Mouse (Mus musculus) MEL (cell line): ENCODE data around the gene Ltbp2. TPM values are rescaled to one million over a fixed set of nuclear protein-coding genes. Genes with fewer than 3 reads are reported as not detected.

Experiments
- DNase-seq: peaks from one replicate; pipeline ENCODE4 v3.0.0; 2011; ENCODE audit warnings: low read depth, low spot score
- H3K27ac ChIP-seq: 2 replicates; pipeline ENCODE4 v1.5.1; 2012; ENCODE audit warnings: low read depth, mild to moderate bottlenecking, control low read depth, low read length, moderate library complexity; ENCODE audit not compliant: control insufficient read depth
- H3K27me3 ChIP-seq, 2 experiments: fragments of 150-350 bp in 1 of 2; sonication (generic) in 1 of 2; 2 replicates each; pipeline ENCODE4 v1.6.1; 2012; ENCODE audit warnings: low read length in 2 of 2, mild to moderate bottlenecking in 2 of 2, improper control_type of control experiment in 1 of 2, moderate library complexity in 1 of 2; ENCODE audit not compliant: insufficient read depth in 2 of 2, control insufficient read depth in 1 of 2
- H3K36me3 ChIP-seq, 2 experiments: 2 replicates each; pipeline ENCODE4 v1.6.1; 2012 to 2014; ENCODE audit warnings: low read length in 2 of 2, improper control_type of control experiment in 1 of 2, inconsistent platforms in 1 of 2, mild to moderate bottlenecking in 1 of 2; ENCODE audit not compliant: insufficient read depth in 2 of 2, control insufficient read depth in 1 of 2
- H3K4me1 ChIP-seq, 2 experiments: fragments of 150-350 bp in 1 of 2; sonication (generic) in 1 of 2; 2 replicates each; pipeline ENCODE4 v1.6.1; 2012; ENCODE audit warnings: low read length in 2 of 2, improper control_type of control experiment in 1 of 2, mild to moderate bottlenecking in 1 of 2; ENCODE audit not compliant: insufficient read depth in 2 of 2, control insufficient read depth in 1 of 2
- H3K4me3 ChIP-seq, 2 experiments: fragments of 150-350 bp in 1 of 2; sonication (generic) in 1 of 2; 2 replicates each; pipeline ENCODE4 v1.5.1; 2012; ENCODE audit warnings: low read depth in 2 of 2, low read length in 2 of 2, mild to moderate bottlenecking in 2 of 2, moderate library complexity in 2 of 2, control low read depth in 1 of 2, improper control_type of control experiment in 1 of 2; ENCODE audit not compliant: control insufficient read depth in 1 of 2, insufficient read depth in 1 of 2
- H3K79me2 ChIP-seq: 2 replicates; pipeline ENCODE4 v1.6.1; 2012; ENCODE audit warnings: mild to moderate bottlenecking, low read length, moderate library complexity; ENCODE audit not compliant: control insufficient read depth, poor library complexity, insufficient read depth
- H3K9ac ChIP-seq: 2 replicates; pipeline ENCODE4 v1.6.1; 2012; ENCODE audit warnings: low read depth, mild to moderate bottlenecking, control low read depth, low read length, moderate library complexity; ENCODE audit not compliant: control insufficient read depth, poor library complexity, severe bottlenecking
- H3K9me3 ChIP-seq: fragments of 150-350 bp; sonication (generic); replicated peaks from 2 replicates; pipeline ENCODE4 v1.6.1; 2012; ENCODE audit warnings: mild to moderate bottlenecking, low read length, improper control_type of control experiment, moderate library complexity; ENCODE audit not compliant: insufficient read depth
- BHLHE40 ChIP-seq: IDR thresholded peaks from 2 replicates; pipeline ENCODE4 v1.6.1; 2012; ENCODE audit warnings: low read depth, mild to moderate bottlenecking, inconsistent platforms, low read length, improper control_type of control experiment, borderline replicate concordance
- CTCF ChIP-seq, 3 experiments: IDR thresholded peaks in 2 of 3; conservative IDR thresholded peaks in 1 of 3; 2 replicates each; pipeline ENCODE4 v1.5.1; 2011 to 2012; ENCODE audit warnings: low read length in 3 of 3, low read depth in 2 of 3, mild to moderate bottlenecking in 2 of 3, improper control_type of control experiment in 1 of 3, inconsistent platforms in 1 of 3, mixed read lengths in 1 of 3, moderate library complexity in 1 of 3; ENCODE audit not compliant: control insufficient read depth in 1 of 3, insufficient read depth in 1 of 3, poor library complexity in 1 of 3, severe bottlenecking in 1 of 3
- EP300 ChIP-seq, 2 experiments: IDR thresholded peaks; 2 replicates each; pipeline ENCODE4 v1.6.1; 2011; ENCODE audit warnings: improper control_type of control experiment in 2 of 2, low read length in 2 of 2, low read depth in 1 of 2, mild to moderate bottlenecking in 1 of 2
- ETS1 ChIP-seq: IDR thresholded peaks from 2 replicates; pipeline ENCODE4 v1.6.1; 2012; ENCODE audit warnings: low read depth, mild to moderate bottlenecking, inconsistent platforms, low read length, improper control_type of control experiment, moderate library complexity
- GABPA ChIP-seq: IDR thresholded peaks from 2 replicates; pipeline ENCODE4 v1.6.1; 2012; ENCODE audit warnings: low read depth, mild to moderate bottlenecking, inconsistent platforms, low read length, improper control_type of control experiment, moderate library complexity
- GATA1 ChIP-seq: IDR thresholded peaks from 2 replicates; pipeline ENCODE4 v1.6.1; 2011; ENCODE audit warnings: low read depth, low read length, improper control_type of control experiment
- JUND ChIP-seq: IDR thresholded peaks from 2 replicates; pipeline ENCODE4 v1.6.1; 2011; ENCODE audit warnings: low read depth, mild to moderate bottlenecking, improper control_type of control experiment, low read length
- MAX ChIP-seq: IDR thresholded peaks from 2 replicates; pipeline ENCODE4 v1.6.1; 2011; ENCODE audit warnings: low read length, improper control_type of control experiment
- MAZ ChIP-seq: IDR thresholded peaks from 2 replicates; pipeline ENCODE4 v1.6.1; 2012; ENCODE audit warnings: low read depth, mild to moderate bottlenecking, inconsistent platforms, low read length, improper control_type of control experiment
- MEF2A ChIP-seq: IDR thresholded peaks from 2 replicates; pipeline ENCODE4 v1.6.1; 2014; ENCODE audit warnings: low read depth, mild to moderate bottlenecking, inconsistent platforms, low read length, improper control_type of control experiment; ENCODE audit not compliant: poor library complexity, insufficient replicate concordance, severe bottlenecking; ENCODE audit errors: extremely low read depth
- MXI1 ChIP-seq: IDR thresholded peaks from 2 replicates; pipeline ENCODE4 v1.6.1; 2011; ENCODE audit warnings: mild to moderate bottlenecking, low read depth, low read length, improper control_type of control experiment
- MYB ChIP-seq: IDR thresholded peaks from 2 replicates; pipeline ENCODE4 v1.6.1; 2011; ENCODE audit warnings: mild to moderate bottlenecking, low read depth, low read length, improper control_type of control experiment
- MYC ChIP-seq: IDR thresholded peaks from 2 replicates; pipeline ENCODE4 v1.6.1; 2011; ENCODE audit warnings: low read depth, mild to moderate bottlenecking, low read length, improper control_type of control experiment, moderate library complexity
- NELFE ChIP-seq: IDR thresholded peaks from 2 replicates; pipeline ENCODE4 v1.6.1; 2011; ENCODE audit warnings: low read depth, low read length, improper control_type of control experiment
- POLR2AphosphoS2 ChIP-seq: IDR thresholded peaks from 2 replicates; pipeline ENCODE4 v1.6.1; 2011; ENCODE audit warnings: low read length, improper control_type of control experiment
- POLR2AphosphoS5 ChIP-seq: IDR thresholded peaks from 2 replicates; pipeline ENCODE4 v1.6.1; 2012; ENCODE audit warnings: low read depth, borderline replicate concordance, mild to moderate bottlenecking, inconsistent platforms, low read length, moderate library complexity, mixed read lengths
- RAD21 ChIP-seq: IDR thresholded peaks from 2 replicates; pipeline ENCODE4 v1.6.1; 2011; ENCODE audit warnings: mild to moderate bottlenecking, low read depth, low read length, improper control_type of control experiment
- RCOR1 ChIP-seq: IDR thresholded peaks from 2 replicates; pipeline ENCODE4 v1.6.1; 2012; ENCODE audit warnings: low read depth, mild to moderate bottlenecking, inconsistent platforms, low read length, improper control_type of control experiment
- SIN3A ChIP-seq: IDR thresholded peaks from 2 replicates; pipeline ENCODE4 v1.6.1; 2012; ENCODE audit warnings: low read length, improper control_type of control experiment, inconsistent platforms
- SMC3 ChIP-seq: IDR thresholded peaks from 2 replicates; pipeline ENCODE4 v1.6.1; 2011; ENCODE audit warnings: low read depth, low read length, improper control_type of control experiment
- UBTF ChIP-seq: IDR thresholded peaks from 2 replicates; pipeline ENCODE4 v1.6.1; 2012; ENCODE audit warnings: low read depth, mild to moderate bottlenecking, inconsistent platforms, low read length, improper control_type of control experiment, moderate library complexity, borderline replicate concordance; ENCODE audit not compliant: insufficient read depth
- USF1 ChIP-seq: IDR thresholded peaks from 2 replicates; pipeline ENCODE4 v1.6.1; 2014; ENCODE audit warnings: low read depth, mild to moderate bottlenecking, inconsistent platforms, low read length, improper control_type of control experiment, moderate library complexity
- ZMIZ1 ChIP-seq: IDR thresholded peaks from 2 replicates; pipeline ENCODE4 v1.6.1; 2012; ENCODE audit warnings: low read depth, mild to moderate bottlenecking, inconsistent platforms, low read length, improper control_type of control experiment, moderate library complexity
- polyA plus RNA-seq, 2 experiments: library from polyadenylated mRNA; stranded (reverse) in 1 of 2; unstranded in 1 of 2; fragments of >175 nt in 1 of 2; fragments of >200 nt in 1 of 2; gene quantifications; 2 replicates each; pipeline versions ENCODE4 v1.2.1 to v1.2.4; 2012; ENCODE audit warnings: low replicate concordance in 2 of 2, low read depth in 1 of 2; ENCODE audit not compliant: insufficient read length in 2 of 2, insufficient read depth in 1 of 2, missing spikeins in 1 of 2
- total RNA-seq: library from RNA; depleted of rRNA; stranded (reverse); fragments of 300-350 nt; gene quantifications from 2 replicates; pipeline ENCODE4 v1.2.3, GENCODE M21; 2012

Ltbp2 gene
- total and polyA plus RNA-seq, 3 experiments: 0.01 to 0.08 TPM; not detected in 1

- no peak for TF ChIP-seq BHLHE40
- no peak for TF ChIP-seq ETS1
- peak; percentile 89 for TF ChIP-seq SIN3A
- TF ChIP-seq RAD21: peak; percentile 85
- peak; percentile 64; the same call in 1 of the 2 replicates for TF ChIP-seq MAZ
- peak; percentile 96 for TF ChIP-seq MXI1
- TF ChIP-seq ZMIZ1: 0 out of 2 replicates have a peak, but pooled peaks have one; percentile 54
- TF ChIP-seq JUND: no peak
- no peak for TF ChIP-seq POLR2AphosphoS5
- TF ChIP-seq MAX: peak; percentile 74
- TF ChIP-seq SMC3: peak; percentile 80
- no peak for TF ChIP-seq UBTF
- TF ChIP-seq MYC: peak; percentile 85
- TF ChIP-seq GABPA: no peak
- TF ChIP-seq NELFE: peak; percentile 22; the same call in 1 of the 2 replicates
Observed at GRCm38 (mm10) chr12:84784604-84785381, 91.5 kb downstream of the Ltbp2 start (continued).

GRCm38 (mm10) chr12:84776229-84776628 is 100.1 kb downstream of the Ltbp2 start:
- H3K4me3 ChIP-seq: no peak overlapping the region
- H3K27ac ChIP-seq: no peak overlapping the region
- H3K9ac ChIP-seq: no peak overlapping the region
- no peaks in the 10 kb centered on the region for H3K9me3 ChIP-seq
- H3K79me2 ChIP-seq: peaks cover 14% of the 10 kb centered on the region
- peak; percentile 57 for DNase-seq
- no peaks in the 10 kb centered on the region for H3K27me3 ChIP-seq
- peaks cover 15 to 17% of the 10 kb centered on the region in 2 experiments for H3K4me1 ChIP-seq
- peaks cover 2 to 26% of the 10 kb centered on the region in 2 experiments; a peak in 3 of 4 replicates for H3K36me3 ChIP-seq
- TF ChIP-seq POLR2AphosphoS2 (no peak), CTCF (IDR thresholded peaks at IDR 0.05 in 2 of 3, conservative IDR thresholded peaks at IDR 0.05 in 1 of 3; ENCODE audit: control insufficient read depth in 1 of 3, insufficient read depth in 1 of 3, low read depth in 2 of 3, low read length in 3 of 3, poor library complexity in 1 of 3, severe bottlenecking in 1 of 3) (no peak), MXI1 (no peak), MAZ (no peak), JUND (no peak), USF1 (no peak), EP300 (IDR thresholded peaks at IDR 0.05; ENCODE audit: low read depth in 1 of 2, low read length in 2 of 2) (peak in 1 of 2 experiments; percentile 39; a peak in 1 of 4 replicates), MYC (0 out of 2 replicates have a peak, but pooled peaks have one; percentile 25), MEF2A (no peak), GATA1 (0 out of 2 replicates have a peak, but pooled peaks have one; percentile 11), RCOR1 (no peak), MYB (no peak), SIN3A (peak; percentile 31; the same call in 1 of the 2 replicates)
